Mouse (Mus musculus): ENCODE data around the gene Gusb.

DNA sequence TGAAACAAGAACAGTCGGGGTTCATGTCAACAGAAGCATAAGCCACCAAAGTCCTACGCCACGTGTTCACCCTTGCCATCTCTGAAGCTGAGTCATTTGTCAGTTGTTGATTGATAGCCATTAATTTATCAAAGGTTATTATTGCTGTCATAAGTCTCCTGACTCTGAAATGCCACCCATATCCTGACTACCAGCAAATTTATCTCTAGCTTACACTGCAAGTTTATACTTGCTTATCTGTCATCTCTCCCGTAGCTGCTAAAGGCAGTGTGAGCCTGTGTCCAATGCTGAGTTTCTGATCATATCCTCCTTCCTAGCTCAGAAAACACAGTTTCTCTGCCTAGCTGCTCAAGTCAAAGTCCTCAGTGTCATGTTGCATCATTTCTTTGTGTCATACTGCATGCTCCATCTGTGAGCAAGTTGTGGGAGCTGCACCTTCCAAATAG, 28.0 kb downstream of the Gusb start:
- TF ChIP-seq POLR2A (IDR thresholded peaks at IDR 0.05; ENCODE audit: insufficient read length, low read depth) (no peak), TCF12 (IDR thresholded peaks at IDR 0.05; ENCODE audit: insufficient read depth, poor library complexity, severe bottlenecking) (no peak), MYOD1 (IDR thresholded peaks at IDR 0.05; ENCODE audit: control insufficient read depth in 1 of 3, insufficient read length in 2 of 3, low read depth in 2 of 3) (no peak), MAX (IDR thresholded peaks at IDR 0.05; ENCODE audit: low read depth) (no peak), TCF3 (IDR thresholded peaks at IDR 0.05; ENCODE audit: insufficient read length, low read depth) (no peak)

Measured in myocyte (in vitro differentiated cells).